Mouse (Mus musculus) brain, embryonic 14.5 days (tissue): ENCODE measurements at regions not wholly inside any gene's neighbourhood (a gene's known extent, or its start where the extent isn't known, plus 50 kb on each side); places are given as distances from the start of the nearest gene placed in this dataset.

Source experiments
- CTCF ChIP-seq: fragments of 200-500 bp; IDR thresholded peaks from 2 replicates; pipeline ENCODE4 v1.5.1; 2012; ENCODE audit warnings: inconsistent platforms, mild to moderate bottlenecking, moderate library complexity, borderline replicate concordance; ENCODE audit not compliant: insufficient read depth, insufficient read length; ENCODE audit errors: extremely low read depth
- POLR2A ChIP-seq: fragments of 200-500 bp; IDR thresholded peaks from 2 replicates; pipeline ENCODE4 v1.6.1; 2012; ENCODE audit warnings: mild to moderate bottlenecking, inconsistent platforms, borderline replicate concordance; ENCODE audit not compliant: poor library complexity, insufficient read depth, insufficient read length, severe bottlenecking; ENCODE audit errors: extremely low read depth

- TF ChIP-seq CTCF (no peak), POLR2A (no peak)
Observed at GRCm38 (mm10) chr15:62120735-62121134, 1197.9 kb upstream of the A1bg start.
